ENCODE assay signal across 8 mouse cellular contexts in the genomic region with DNA sequence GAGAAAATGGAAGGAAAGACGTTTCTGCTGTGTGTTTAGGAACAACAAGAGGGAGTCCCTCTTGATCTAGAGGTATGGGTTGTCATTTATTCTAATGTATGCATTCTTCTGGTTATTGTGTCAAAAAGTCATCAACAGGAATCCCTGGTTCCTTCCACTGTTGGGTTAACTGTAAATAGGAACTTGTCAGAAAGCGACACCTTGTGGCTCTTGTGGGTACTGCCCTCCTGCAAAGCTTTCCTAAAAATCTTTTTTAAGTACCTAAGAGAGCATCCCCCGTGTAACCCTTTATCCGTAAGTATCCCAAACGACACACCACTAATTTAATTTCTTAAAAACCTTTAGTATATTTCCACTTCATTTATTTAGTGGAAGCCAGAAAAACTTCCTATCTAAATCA. TPM values are rescaled to one million over a fixed set of nuclear protein-coding genes. Genes with fewer than 3 reads are reported as not detected.
DNase-seq lines count a peak whose midpoint lies in the region; ATAC-seq and TF ChIP-seq lines count a peak whose summit lies in the region.

No protein-coding gene starts in this region.

- H3K9me3 ChIP-seq in neural tube, embryonic 15.5 days (replicated peaks): no peaks in the 10 kb centered on the region
- no peaks in the 10 kb centered on the region for H3K9me3 ChIP-seq in limb, embryonic 14.5 days (ENCODE audit: control insufficient read depth, low read length)

- DNase-seq in neural tube, embryonic 10.5 days (ENCODE audit: extremely low spot score, low spot score): peak; percentile 69
- DNase-seq in cerebellum, postnatal 25 days: peak; percentile 84 to 91
- DNase-seq in limb, embryonic 14.5 days (ENCODE audit: low spot score): peak; percentile 73
- peak; percentile 91 for DNase-seq in retina, embryonic 14.5 days (ENCODE audit: low spot score)
- DNase-seq in urinary bladder, postnatal 25 days (ENCODE audit: low spot score): peak; percentile 69

- no peak overlapping the region for H3K4me3 ChIP-seq in neural tube, embryonic 15.5 days (replicated peaks)
- no peak overlapping the region for H3K4me3 ChIP-seq in limb, embryonic 14.5 days (replicated peaks; ENCODE audit: low read length)

- WGBS in neural tube, embryonic 15.5 days: 9% methylated on average over 5 of the region's 5 CpGs
- WGBS in limb, embryonic 14.5 days: 7% methylated on average over 5 of the region's 5 CpGs

- no peaks in the 10 kb centered on the region for H3K4me1 ChIP-seq in neural tube, embryonic 15.5 days
- no peaks in the 10 kb centered on the region for H3K4me1 ChIP-seq in limb, embryonic 14.5 days (ENCODE audit: control insufficient read depth, insufficient read depth, low read length)

- no peak overlapping the region for H3K4me2 ChIP-seq in neural tube, embryonic 15.5 days
- H3K4me2 ChIP-seq in limb, embryonic 14.5 days (replicated peaks; ENCODE audit: low read depth, low read length, severe bottlenecking): no peak overlapping the region

- no peaks in the 10 kb centered on the region for H3K36me3 ChIP-seq in neural tube, embryonic 15.5 days
- H3K36me3 ChIP-seq in limb, embryonic 14.5 days (ENCODE audit: control insufficient read depth, insufficient read depth, low read length): no peaks in the 10 kb centered on the region

- H3K27me3 ChIP-seq in neural tube, embryonic 15.5 days (replicated peaks): peaks cover 11% of the 10 kb centered on the region
- H3K27me3 ChIP-seq in limb, embryonic 14.5 days (ENCODE audit: control insufficient read depth, insufficient read depth, low read length): no peaks in the 10 kb centered on the region

- no peak for TF ChIP-seq POLR2A in limb, embryonic 14.5 days (IDR thresholded peaks at IDR 0.05; ENCODE audit: borderline replicate concordance, extremely low read depth, insufficient read depth, insufficient read length)

- no peak for ATAC-seq in neural tube, embryonic 15.5 days (ENCODE audit: low FRiP score)
- ATAC-seq in activated CD4-positive, CD25-positive, alpha-beta regulatory T cell, adult 4 months: peak; percentile 71
- peak; percentile 42 to 71; a peak in 2 of 4 replicates for ATAC-seq in hematopoietic stem cell, adult 5-6 weeks (replicated peaks in 1 of 2; ENCODE audit: insufficient read depth in 1 of 2, low FRiP score in 2 of 2, low TSS enrichment in 1 of 2, low read depth in 1 of 2, poor library complexity in 2 of 2, severe bottlenecking in 2 of 2)
- ATAC-seq in limb, embryonic 14.5 days (ENCODE audit: low FRiP score, low read depth): no peak

- no peak overlapping the region for H3K9ac ChIP-seq in neural tube, embryonic 15.5 days (replicated peaks)
- no peak overlapping the region for H3K9ac ChIP-seq in limb, embryonic 14.5 days (ENCODE audit: low read depth, low read length, severe bottlenecking)

- H3K27ac ChIP-seq in neural tube, embryonic 15.5 days (replicated peaks): no peak overlapping the region
- H3K27ac ChIP-seq in limb, embryonic 14.5 days (replicated peaks; ENCODE audit: low read depth, low read length): no peak overlapping the region

RNA-seq across cellular contexts. Expression of a gene that starts 7.1 kb away (rescaled TPM):
- polyA plus RNA-seq in neural tube, embryonic 15.5 days (2015; fragmentation: Nextera tagmentation; extraction: Ambion mirVana): 0.73 and 1.7 TPM in 2 replicates
- under 1 TPM; 0.31 to 0.67 TPM for polyA plus RNA-seq in activated CD4-positive, CD25-positive, alpha-beta regulatory T cell, adult 4 months (2017; shearing (Covaris generic))
- 1.8 and 4.7 TPM in 2 replicates for total RNA-seq in hematopoietic stem cell, adult 5-6 weeks (2017)
- polyA plus RNA-seq in limb, embryonic 14.5 days (2012; rRNA removed): 2.1 and 2.3 TPM in 2 replicates
- polyA plus RNA-seq in limb, embryonic 14.5 days (2014; fragmentation: Nextera tagmentation; extraction: Ambion mirVana): 1.5 and 1.9 TPM in 2 replicates

RNA-seq across cellular contexts. Expression of a gene that starts 55.1 kb away (rescaled TPM):
- 9.8 and 18.7 TPM in 2 replicates for polyA plus RNA-seq in neural tube, embryonic 15.5 days (2015; fragmentation: Nextera tagmentation; extraction: Ambion mirVana)
- 100 to 1,000 TPM in 1 of 2 experiments, 10 to 100 TPM in 1; 79.7 to 108 TPM for polyA plus RNA-seq in activated CD4-positive, CD25-positive, alpha-beta regulatory T cell, adult 4 months (2017; shearing (Covaris generic))
- 57.8 and 70.1 TPM in 2 replicates for total RNA-seq in hematopoietic stem cell, adult 5-6 weeks (2017)
- 3.2 and 3.6 TPM in 2 replicates for polyA plus RNA-seq in limb, embryonic 14.5 days (2012; rRNA removed)
- 2.2 and 2.4 TPM in 2 replicates for polyA plus RNA-seq in limb, embryonic 14.5 days (2014; fragmentation: Nextera tagmentation; extraction: Ambion mirVana)

Comparison
In these comparisons a context has a peak if more than half of its experiments do, and no peak if none do; other contexts are left out.
1. ATAC-seq: peak in activated CD4-positive, CD25-positive, alpha-beta regulatory T cell, adult 4 months (single experiment) and hematopoietic stem cell, adult 5-6 weeks (2 of 2); none in neural tube, embryonic 15.5 days (single experiment) and limb, embryonic 14.5 days (single experiment).
2. Peak in every context shown above with its lines, with median percentiles within 50 percentile points of each other: DNase-seq.